Mouse (Mus musculus) megakaryocyte, embryonic 14.5 days (primary cell): ENCODE measurements at regions not wholly inside any gene's neighbourhood (a gene's known extent, or its start where the extent isn't known, plus 50 kb on each side); places are given as distances from the start of the nearest gene placed in this dataset.
"Not testable (repeated sequence)": the region's sequence is repeated elsewhere in the genome, so short reads cannot be mapped to it uniquely, and the experiment has no call there.

Source experiments
- FLI1 ChIP-seq: IDR thresholded peaks from 2 replicates; pipeline ENCODE4 v1.6.1; 2012; ENCODE audit warnings: low read length, inconsistent platforms, mixed read lengths
- GATA1 ChIP-seq: IDR thresholded peaks from 3 replicates; pipeline ENCODE4 v1.6.1; 2012; ENCODE audit warnings: mixed read lengths, low read length, inconsistent platforms, borderline replicate concordance

- TF ChIP-seq GATA1, FLI1: not testable (repeated sequence)
Observed at GRCm38 (mm10) chr10:7305881-7306280, 93.8 kb upstream of the Cnksr3 start.
